Mouse (Mus musculus) midbrain, postnatal 0 days (tissue): Measurements from ENCODE around the gene Abce1. TPM values are rescaled to one million over a fixed set of nuclear protein-coding genes. Genes with fewer than 3 reads are reported as not detected.

Experiments used
- ATAC-seq: fragments of 200-750 bp; cut with Nextera tagmentation; 2 replicates; pipeline ENCODE4 v1.8.0; 2017; ENCODE audit warnings: moderate number of reproducible peaks, mild to moderate bottlenecking, moderate TSS enrichment, moderate library complexity; ENCODE audit not compliant: low FRiP score
- DNase-seq: peaks from one replicate; pipeline ENCODE4 v3.0.0-alpha.2; 2015; ENCODE audit warnings: low spot score
- H3K27ac ChIP-seq: fragments of 300-500 bp; sonication (generic); 2 replicates; pipeline ENCODE4 v1.5.1; 2014; ENCODE audit warnings: low read depth, mild to moderate bottlenecking, low read length, mixed read lengths
- H3K27me3 ChIP-seq: fragments of 300-500 bp; sonication (generic); 2 replicates; pipeline ENCODE4 v1.6.1; 2014; ENCODE audit warnings: low read length, control low read depth, mixed read lengths; ENCODE audit not compliant: insufficient read depth
- H3K36me3 ChIP-seq: fragments of 300-500 bp; sonication (generic); 2 replicates; pipeline ENCODE4 v1.6.1; 2014; ENCODE audit warnings: low read length, control low read depth, mixed read lengths; ENCODE audit not compliant: insufficient read depth
- H3K4me1 ChIP-seq: fragments of 300-500 bp; sonication (generic); 2 replicates; pipeline ENCODE4 v1.6.1; 2014; ENCODE audit warnings: mild to moderate bottlenecking, control low read depth, antibody characterized with exemption, low read length, mixed read lengths; ENCODE audit not compliant: insufficient read depth
- H3K4me2 ChIP-seq: fragments of 300-500 bp; sonication (generic); 2 replicates; pipeline ENCODE4 v1.6.1; 2014; ENCODE audit warnings: low read depth, mild to moderate bottlenecking, low read length, mixed read lengths; ENCODE audit not compliant: poor library complexity, severe bottlenecking
- H3K4me3 ChIP-seq: fragments of 300-500 bp; sonication (generic); 2 replicates; pipeline ENCODE4 v1.5.1; 2014; ENCODE audit warnings: low read depth, mild to moderate bottlenecking, low read length, moderate library complexity
- H3K9ac ChIP-seq: fragments of 300-500 bp; sonication (generic); replicated peaks from 2 replicates; pipeline ENCODE4 v1.6.1; 2014; ENCODE audit warnings: mild to moderate bottlenecking, low read length, moderate library complexity, mixed read lengths; ENCODE audit not compliant: poor library complexity, severe bottlenecking
- H3K9me3 ChIP-seq: fragments of 300-500 bp; sonication (generic); 2 replicates; pipeline ENCODE4 v1.6.1; 2016; ENCODE audit warnings: low read length, control low read depth
- CTCF ChIP-seq: IDR thresholded peaks from 2 replicates; pipeline ENCODE4 v1.5.1; 2016; ENCODE audit warnings: antibody characterized with exemption, mild to moderate bottlenecking
- WGBS: fragments of 180-500 bp; shearing (Covaris S2); extraction: QIAGEN DNeasy Blood & Tissue Kit; methylation state at CpG from one replicate; pipeline ENCODE4 v1.1.7; 2014; 5-methylcytosine and 5-hydroxymethylcytosine counted together
- polyA plus RNA-seq: library from polyadenylated mRNA; unstranded; fragments of >200 nt; fragmentation: Nextera tagmentation; extraction: Ambion mirVana; gene quantifications from 2 replicates; pipeline ENCODE4 v1.2.1, GENCODE M21; 2015
- total RNA-seq: library from RNA; depleted of rRNA; stranded (reverse); fragments of >200 nt; gene quantifications from 2 replicates; pipeline ENCODE4 v1.2.3, GENCODE M21; 2014

Abce1 gene
- total and polyA plus RNA-seq, 2 experiments from 2014 or later: 61.9 to 80.7 TPM

DNA sequence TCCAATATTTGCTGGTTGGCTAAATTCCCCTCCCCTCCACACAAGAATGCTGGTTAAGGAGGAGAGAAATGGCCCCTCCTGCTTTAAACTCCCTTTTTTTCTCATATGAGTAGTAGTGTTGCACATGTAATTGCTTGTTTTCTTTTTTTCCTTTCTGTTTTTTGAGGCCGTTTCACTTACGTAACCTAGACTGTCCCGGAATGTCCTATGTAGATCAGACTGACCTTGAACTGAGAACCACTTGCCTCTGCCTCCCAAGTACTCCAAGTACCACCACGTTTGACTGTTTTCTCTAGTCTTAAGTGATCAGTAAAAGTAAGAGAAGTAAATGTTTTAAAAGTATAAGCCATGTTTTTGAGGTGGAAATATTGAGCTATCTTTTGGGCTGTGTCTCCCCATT is 57.8 kb downstream of the Abce1 start:
- Histone ChIP-seq H3K4me3 (no peak overlapping the region), H3K9ac (no peak overlapping the region), H3K4me2 (no peak overlapping the region), H3K4me1 (no peaks in the 10 kb centered on the region), H3K27ac (no peak overlapping the region), H3K9me3 (no peaks in the 10 kb centered on the region), H3K27me3 (no peaks in the 10 kb centered on the region), H3K36me3 (peaks cover 11% of the 10 kb centered on the region; the same call in 1 of the 2 replicates)
- WGBS: 86% methylated on average over 4 of the region's 4 CpGs
- ATAC-seq (no peak), DNase-seq (no peak)
- no peak for TF ChIP-seq CTCF

DNA sequence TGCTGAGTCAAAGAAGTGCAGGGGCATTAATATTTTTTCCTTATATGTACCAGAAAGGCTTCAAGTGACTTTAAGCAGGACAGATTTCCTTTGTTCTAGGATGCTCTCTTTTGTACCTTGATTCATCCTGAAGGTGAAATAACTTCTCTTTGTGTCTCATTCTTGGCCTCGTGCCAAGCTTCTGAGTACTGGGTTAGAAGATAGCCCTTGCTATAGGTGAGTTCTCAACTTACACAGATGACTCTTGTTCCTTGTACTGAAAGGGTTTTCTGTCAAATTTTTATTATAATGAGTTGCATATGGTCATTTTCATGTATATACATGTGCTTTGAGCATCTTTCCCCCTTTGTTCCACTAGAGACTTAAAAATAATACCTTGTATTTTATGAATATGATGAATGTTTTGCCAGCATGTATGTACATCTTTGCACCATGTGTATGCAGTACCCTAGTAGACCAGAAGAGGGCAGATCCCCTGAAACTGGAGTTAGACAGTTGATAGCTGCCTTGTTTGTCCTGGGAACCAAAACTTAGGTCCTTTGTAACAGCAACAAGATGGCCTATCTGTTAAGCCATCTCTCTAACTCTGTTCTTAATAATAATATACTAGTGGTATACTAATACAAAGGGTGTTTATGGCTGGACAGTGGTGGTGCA is 61.3 kb downstream of the Abce1 start:
- Histone ChIP-seq H3K36me3 (peaks cover 9% of the 10 kb centered on the region; the same call in 1 of the 2 replicates), H3K4me1 (no peaks in the 10 kb centered on the region), H3K4me2 (no peak overlapping the region), H3K9ac (no peak overlapping the region), H3K27me3 (no peaks in the 10 kb centered on the region), H3K4me3 (no peak overlapping the region), H3K9me3 (no peaks in the 10 kb centered on the region), H3K27ac (no peak overlapping the region)
- TF ChIP-seq CTCF: peak; percentile 71
- WGBS: 97% methylated on average over 1 of the region's 1 CpGs
- ATAC-seq (no peak), DNase-seq (peak; percentile 17)

DNA sequence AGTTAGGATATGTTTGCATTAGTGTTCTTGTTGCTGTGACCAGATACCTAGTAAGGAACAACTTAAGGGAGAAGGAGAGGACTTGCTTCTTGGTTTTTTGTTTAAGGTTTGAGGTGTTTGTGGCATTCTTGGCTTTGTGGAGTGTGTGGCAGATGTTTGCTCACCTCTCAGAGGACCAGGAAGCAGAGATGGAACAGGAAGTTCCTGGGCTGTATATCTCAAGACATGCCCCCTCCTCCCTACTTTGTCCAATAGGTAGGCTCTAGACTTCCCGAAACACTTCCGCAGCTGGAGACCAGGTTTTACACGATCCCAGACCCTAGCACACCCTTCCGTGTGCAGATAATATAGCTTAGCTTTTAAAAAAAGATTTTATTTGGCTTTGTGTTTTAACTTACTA is 62.0 kb downstream of the Abce1 start:
- H3K27ac ChIP-seq: no peak overlapping the region
- no peak for ATAC-seq
- H3K4me1 ChIP-seq: no peaks in the 10 kb centered on the region
- H3K9me3 ChIP-seq: no peaks in the 10 kb centered on the region
- no peak for TF ChIP-seq CTCF
- 96% methylated on average over 4 of the region's 4 CpGs for WGBS
- H3K4me3 ChIP-seq: no peak overlapping the region
- no peaks in the 10 kb centered on the region for H3K27me3 ChIP-seq
- H3K36me3 ChIP-seq: peaks cover 6% of the 10 kb centered on the region; the same call in 1 of the 2 replicates
- H3K9ac ChIP-seq: no peak overlapping the region
- no peak for DNase-seq
- H3K4me2 ChIP-seq: no peak overlapping the region

DNA sequence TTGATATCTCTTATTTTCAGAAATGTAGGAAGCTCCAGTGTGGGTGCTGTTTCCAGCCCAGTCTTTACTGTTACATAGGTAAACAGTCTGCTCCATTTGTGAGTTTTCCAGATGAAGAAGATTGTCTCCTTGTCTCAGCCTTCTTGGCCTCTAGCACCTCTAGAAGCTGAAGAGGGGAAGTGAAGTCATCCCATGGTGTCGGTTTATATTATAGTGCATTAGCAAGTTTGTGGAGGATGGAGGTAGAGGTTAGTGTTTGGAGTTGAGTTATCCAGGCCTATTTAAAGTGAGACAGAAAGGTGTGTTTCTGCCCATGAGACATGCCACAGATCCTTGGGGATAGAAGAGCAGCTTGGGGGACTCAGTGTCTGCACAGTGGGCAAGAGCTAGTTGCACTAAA is 70.4 kb downstream of the Abce1 start:
- no peak for ATAC-seq
- no peak overlapping the region for H3K27ac ChIP-seq
- no peak for DNase-seq
- 27% methylated on average over 1 of the region's 1 CpGs for WGBS
- 0 out of 2 replicates have a peak overlapping the region, but pooled peaks have one; percentile 5 for H3K9ac ChIP-seq
- peaks cover 7% of the 10 kb centered on the region; the same call in 1 of the 2 replicates for H3K4me1 ChIP-seq
- TF ChIP-seq CTCF: no peak
- peak overlapping the region; percentile 88; the same call in 1 of the 2 replicates for H3K4me3 ChIP-seq
- no peaks in the 10 kb centered on the region for H3K9me3 ChIP-seq
- no peaks in the 10 kb centered on the region for H3K27me3 ChIP-seq
- H3K4me2 ChIP-seq: peak overlapping the region; percentile 72
- H3K36me3 ChIP-seq: 0 out of 2 replicates have a peak, but pooled peaks cover 2% of the 10 kb centered on the region

DNA sequence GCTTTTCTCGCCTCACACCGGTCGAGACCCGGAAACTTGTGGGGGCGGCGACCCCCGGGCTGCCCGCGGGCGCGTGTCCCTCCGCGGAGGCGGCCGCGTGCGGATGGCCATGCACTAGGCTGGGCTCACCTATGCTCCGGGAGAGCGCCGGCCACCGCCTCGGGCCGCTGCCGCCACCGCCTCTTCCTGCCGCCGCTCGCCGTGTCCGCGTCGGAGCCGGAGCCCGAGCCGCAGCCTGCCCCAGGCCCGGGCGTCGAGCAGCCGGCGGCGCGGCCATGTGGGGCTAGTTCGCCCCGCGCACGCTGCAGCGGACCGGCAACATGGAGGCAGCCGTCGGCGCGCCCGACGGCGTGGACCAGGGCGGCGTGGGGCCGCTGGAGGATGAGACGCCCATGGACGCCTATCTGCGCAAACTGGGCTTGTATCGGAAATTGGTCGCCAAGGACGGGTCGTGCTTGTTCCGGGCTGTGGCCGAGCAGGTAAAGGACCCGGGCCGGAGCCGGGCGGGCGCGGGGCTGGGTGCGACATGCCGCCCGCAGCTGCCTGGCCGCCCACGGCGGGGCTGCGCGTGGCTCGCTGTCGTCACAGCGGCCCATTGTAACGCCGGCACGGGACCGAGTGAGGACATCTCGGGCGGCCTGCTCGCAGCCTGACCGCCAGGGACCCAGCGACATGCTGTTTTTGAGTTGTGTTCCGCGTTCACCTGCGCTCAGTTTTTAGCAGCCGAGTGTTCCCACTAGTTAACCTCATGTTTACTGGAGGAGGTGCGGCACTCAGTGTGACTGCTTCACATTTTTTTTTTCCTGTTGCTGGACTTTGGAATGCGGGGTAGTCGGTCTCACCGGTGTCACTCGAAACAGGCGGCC is 71.7 kb downstream of the Abce1 start, which contains the start of gene Otud4:
Gene Otud4, plus strand, starts transcription at position 33 of the 866 bp plus-strand sequence.
- no peaks in the 10 kb centered on the region for H3K36me3 ChIP-seq
- peak within 1 kb of the TSS; percentile 88 for H3K4me3 ChIP-seq
- under 1% methylated on average over 75 of the region's 103 CpGs for WGBS
- ATAC-seq: peak; percentile 69
- TF ChIP-seq CTCF: 0 out of 2 replicates have a peak, but pooled peaks have one; percentile 23
- H3K4me1 ChIP-seq: peaks cover 7% of the 10 kb centered on the region; the same call in 1 of the 2 replicates
- H3K9ac ChIP-seq: peak within 1 kb of the TSS; percentile 84
- H3K27ac ChIP-seq: peak within 1 kb of the TSS; percentile 91
- H3K9me3 ChIP-seq: no peaks in the 10 kb centered on the region
- no peaks in the 10 kb centered on the region for H3K27me3 ChIP-seq
- peak within 1 kb of the TSS; percentile 72 for H3K4me2 ChIP-seq
- peak; percentile 46 for DNase-seq
